Mouse (Mus musculus) MEL (cell line): ENCODE measurements around the gene Tmed10.

ENCODE experiments used
- CTCF ChIP-seq, 3 experiments: IDR thresholded peaks in 2 of 3; conservative IDR thresholded peaks in 1 of 3; 2 replicates each; pipeline ENCODE4 v1.5.1; 2011 to 2012; ENCODE audit warnings: low read length in 3 of 3, low read depth in 2 of 3, mild to moderate bottlenecking in 2 of 3, improper control_type of control experiment in 1 of 3, inconsistent platforms in 1 of 3, mixed read lengths in 1 of 3, moderate library complexity in 1 of 3; ENCODE audit not compliant: control insufficient read depth in 1 of 3, insufficient read depth in 1 of 3, poor library complexity in 1 of 3, severe bottlenecking in 1 of 3
- GATA1 ChIP-seq: IDR thresholded peaks from 2 replicates; pipeline ENCODE4 v1.6.1; 2011; ENCODE audit warnings: low read depth, low read length, improper control_type of control experiment
- MEF2A ChIP-seq: IDR thresholded peaks from 2 replicates; pipeline ENCODE4 v1.6.1; 2014; ENCODE audit warnings: low read depth, mild to moderate bottlenecking, inconsistent platforms, low read length, improper control_type of control experiment; ENCODE audit not compliant: poor library complexity, insufficient replicate concordance, severe bottlenecking; ENCODE audit errors: extremely low read depth
- MYC ChIP-seq: IDR thresholded peaks from 2 replicates; pipeline ENCODE4 v1.6.1; 2011; ENCODE audit warnings: low read depth, mild to moderate bottlenecking, low read length, improper control_type of control experiment, moderate library complexity
- POLR2A ChIP-seq, 2 experiments: IDR thresholded peaks; 2 replicates each; pipeline ENCODE4 v1.6.1; 2011 to 2012; ENCODE audit warnings: low read length in 2 of 2, mild to moderate bottlenecking in 2 of 2, control low read depth in 1 of 2, improper control_type of control experiment in 1 of 2, low read depth in 1 of 2, moderate library complexity in 1 of 2; ENCODE audit not compliant: control insufficient read depth in 1 of 2, insufficient read depth in 1 of 2, poor library complexity in 1 of 2
- TCF12 ChIP-seq: IDR thresholded peaks from 2 replicates; pipeline ENCODE4 v1.6.1; 2014; ENCODE audit warnings: low read depth, mild to moderate bottlenecking, inconsistent platforms, low read length, improper control_type of control experiment, moderate library complexity
- UBTF ChIP-seq: IDR thresholded peaks from 2 replicates; pipeline ENCODE4 v1.6.1; 2012; ENCODE audit warnings: low read depth, mild to moderate bottlenecking, inconsistent platforms, low read length, improper control_type of control experiment, moderate library complexity, borderline replicate concordance; ENCODE audit not compliant: insufficient read depth

DNA sequence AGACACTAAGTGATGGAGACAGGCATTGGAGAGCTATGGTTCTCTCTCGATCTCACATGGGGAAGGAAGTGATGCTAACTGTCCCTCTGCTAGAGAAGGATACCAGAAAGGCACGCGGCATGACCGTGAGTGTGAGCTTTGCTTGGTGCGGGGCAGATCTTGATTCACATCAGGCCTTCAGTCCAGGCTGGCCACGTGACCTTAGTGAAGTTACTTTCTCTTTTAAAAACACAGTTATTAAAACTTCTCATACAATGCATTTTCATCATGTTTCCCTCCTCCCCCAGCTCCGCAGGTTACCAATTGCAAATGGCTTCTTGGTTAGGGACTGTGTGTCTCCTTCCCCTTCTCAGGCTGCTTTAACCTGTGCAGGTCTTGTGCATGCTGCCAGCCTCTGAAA lies 16.5 kb upstream of the Tmed10 start:
- TF ChIP-seq CTCF (IDR thresholded peaks at IDR 0.05 in 2 of 3, conservative IDR thresholded peaks at IDR 0.05 in 1 of 3; ENCODE audit: control insufficient read depth in 1 of 3, insufficient read depth in 1 of 3, low read depth in 2 of 3, low read length in 3 of 3, poor library complexity in 1 of 3, severe bottlenecking in 1 of 3) (no peak), GATA1 (no peak), POLR2A (IDR thresholded peaks at IDR 0.05; ENCODE audit: control insufficient read depth in 1 of 2, insufficient read depth in 1 of 2, low read depth in 1 of 2, low read length in 2 of 2, poor library complexity in 1 of 2) (no peak), MEF2A (no peak), UBTF (no peak), MYC (no peak), TCF12 (no peak)
